Mouse (Mus musculus): ENCODE results near the gene Kif2b.

Kif2b gene

GRCm38 (mm10) chr11:91577317-91577716 lies at the start of gene Kif2b:
TSS of gene Kif2b (minus strand) at chr11:91577558.
- no peak for DNase-seq

- DNase-seq = no peak
Measured at GRCm38 (mm10) chr11:91593088-91593487, 15.7 kb upstream of the Kif2b start.

DNA sequence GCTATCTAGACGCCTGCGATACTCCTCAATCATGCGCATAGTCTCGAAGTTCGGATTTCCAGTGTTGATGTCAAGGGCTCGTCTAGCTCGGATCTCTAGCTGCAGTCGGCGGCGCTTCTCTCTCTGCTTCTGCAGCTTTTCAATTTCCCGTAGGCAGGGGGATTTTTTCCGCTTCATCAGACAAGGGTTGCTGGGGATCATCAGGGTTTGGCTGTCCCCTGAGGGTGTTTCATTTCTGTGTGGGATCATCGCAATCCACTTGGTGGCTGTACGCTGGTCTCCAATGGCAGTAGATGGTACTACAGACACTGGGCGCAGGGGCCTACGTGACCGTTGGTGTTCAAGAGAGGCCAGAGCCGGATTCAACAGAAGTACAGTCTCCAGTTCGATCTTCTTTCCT lies 502 bp downstream of the Kif2b start:
- no peak for DNase-seq

DNA sequence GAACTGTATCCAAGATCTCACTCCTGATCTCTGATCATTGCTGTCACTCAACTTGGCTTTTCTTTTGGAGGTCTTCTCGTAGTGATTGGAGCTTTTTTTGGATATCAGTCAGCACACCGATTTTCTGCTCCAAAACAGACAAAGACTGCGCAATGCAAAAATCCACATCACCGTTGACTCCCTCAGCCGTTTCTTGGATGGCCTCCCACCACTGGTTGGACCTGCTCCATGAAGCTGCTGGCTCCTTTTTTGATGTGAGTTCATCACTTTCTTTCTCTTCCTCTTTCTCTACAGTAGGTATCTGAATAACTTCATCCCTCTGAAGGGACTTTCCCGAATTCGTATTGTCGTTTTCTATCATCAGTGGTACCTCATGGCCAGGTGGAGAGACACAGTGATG lies 2.0 kb downstream of the Kif2b start:
- DNase-seq = no peak

GRCm38 (mm10) chr11:91574477-91574876 lies 2.9 kb downstream of the Kif2b start:
- DNase-seq = no peak

GRCm38 (mm10) chr11:91530737-91531136 lies 46.6 kb downstream of the Kif2b start:
- no peak for DNase-seq

All from thymus, adult 18-20 months (tissue).